Mouse (Mus musculus) midbrain, postnatal 0 days (tissue): ENCODE data around the gene Zfhx3. TPM values are rescaled to one million over a fixed set of nuclear protein-coding genes. Genes with fewer than 3 reads are reported as not detected.

Experiments used
- ATAC-seq: fragments of 200-750 bp; cut with Nextera tagmentation; 2 replicates; pipeline ENCODE4 v1.8.0; 2017; ENCODE audit warnings: moderate number of reproducible peaks, mild to moderate bottlenecking, moderate TSS enrichment, moderate library complexity; ENCODE audit not compliant: low FRiP score
- DNase-seq: peaks from one replicate; pipeline ENCODE4 v3.0.0-alpha.2; 2015; ENCODE audit warnings: low spot score
- H3K27ac ChIP-seq: fragments of 300-500 bp; sonication (generic); 2 replicates; pipeline ENCODE4 v1.5.1; 2014; ENCODE audit warnings: low read depth, mild to moderate bottlenecking, low read length, mixed read lengths
- H3K27me3 ChIP-seq: fragments of 300-500 bp; sonication (generic); 2 replicates; pipeline ENCODE4 v1.6.1; 2014; ENCODE audit warnings: low read length, control low read depth, mixed read lengths; ENCODE audit not compliant: insufficient read depth
- H3K36me3 ChIP-seq: fragments of 300-500 bp; sonication (generic); 2 replicates; pipeline ENCODE4 v1.6.1; 2014; ENCODE audit warnings: low read length, control low read depth, mixed read lengths; ENCODE audit not compliant: insufficient read depth
- H3K4me1 ChIP-seq: fragments of 300-500 bp; sonication (generic); 2 replicates; pipeline ENCODE4 v1.6.1; 2014; ENCODE audit warnings: mild to moderate bottlenecking, control low read depth, antibody characterized with exemption, low read length, mixed read lengths; ENCODE audit not compliant: insufficient read depth
- H3K4me2 ChIP-seq: fragments of 300-500 bp; sonication (generic); 2 replicates; pipeline ENCODE4 v1.6.1; 2014; ENCODE audit warnings: low read depth, mild to moderate bottlenecking, low read length, mixed read lengths; ENCODE audit not compliant: poor library complexity, severe bottlenecking
- H3K4me3 ChIP-seq: fragments of 300-500 bp; sonication (generic); 2 replicates; pipeline ENCODE4 v1.5.1; 2014; ENCODE audit warnings: low read depth, mild to moderate bottlenecking, low read length, moderate library complexity
- H3K9ac ChIP-seq: fragments of 300-500 bp; sonication (generic); replicated peaks from 2 replicates; pipeline ENCODE4 v1.6.1; 2014; ENCODE audit warnings: mild to moderate bottlenecking, low read length, moderate library complexity, mixed read lengths; ENCODE audit not compliant: poor library complexity, severe bottlenecking
- H3K9me3 ChIP-seq: fragments of 300-500 bp; sonication (generic); 2 replicates; pipeline ENCODE4 v1.6.1; 2016; ENCODE audit warnings: low read length, control low read depth
- CTCF ChIP-seq: IDR thresholded peaks from 2 replicates; pipeline ENCODE4 v1.5.1; 2016; ENCODE audit warnings: antibody characterized with exemption, mild to moderate bottlenecking
- whole genome bisulfite sequencing: fragments of 180-500 bp; shearing (Covaris S2); extraction: QIAGEN DNeasy Blood & Tissue Kit; methylation state at CpG from one replicate; pipeline ENCODE4 v1.1.7; 2014; 5-methylcytosine and 5-hydroxymethylcytosine counted together
- polyA plus RNA-seq: library from polyadenylated mRNA; unstranded; fragments of >200 nt; fragmentation: Nextera tagmentation; extraction: Ambion mirVana; gene quantifications from 2 replicates; pipeline ENCODE4 v1.2.1, GENCODE M21; 2015
- total RNA-seq: library from RNA; depleted of rRNA; stranded (reverse); fragments of >200 nt; gene quantifications from 2 replicates; pipeline ENCODE4 v1.2.3, GENCODE M21; 2014

Gene Zfhx3
- total and polyA plus RNA-seq, 2 experiments from 2014 or later, result 33.1 to 44.5 TPM

DNA sequence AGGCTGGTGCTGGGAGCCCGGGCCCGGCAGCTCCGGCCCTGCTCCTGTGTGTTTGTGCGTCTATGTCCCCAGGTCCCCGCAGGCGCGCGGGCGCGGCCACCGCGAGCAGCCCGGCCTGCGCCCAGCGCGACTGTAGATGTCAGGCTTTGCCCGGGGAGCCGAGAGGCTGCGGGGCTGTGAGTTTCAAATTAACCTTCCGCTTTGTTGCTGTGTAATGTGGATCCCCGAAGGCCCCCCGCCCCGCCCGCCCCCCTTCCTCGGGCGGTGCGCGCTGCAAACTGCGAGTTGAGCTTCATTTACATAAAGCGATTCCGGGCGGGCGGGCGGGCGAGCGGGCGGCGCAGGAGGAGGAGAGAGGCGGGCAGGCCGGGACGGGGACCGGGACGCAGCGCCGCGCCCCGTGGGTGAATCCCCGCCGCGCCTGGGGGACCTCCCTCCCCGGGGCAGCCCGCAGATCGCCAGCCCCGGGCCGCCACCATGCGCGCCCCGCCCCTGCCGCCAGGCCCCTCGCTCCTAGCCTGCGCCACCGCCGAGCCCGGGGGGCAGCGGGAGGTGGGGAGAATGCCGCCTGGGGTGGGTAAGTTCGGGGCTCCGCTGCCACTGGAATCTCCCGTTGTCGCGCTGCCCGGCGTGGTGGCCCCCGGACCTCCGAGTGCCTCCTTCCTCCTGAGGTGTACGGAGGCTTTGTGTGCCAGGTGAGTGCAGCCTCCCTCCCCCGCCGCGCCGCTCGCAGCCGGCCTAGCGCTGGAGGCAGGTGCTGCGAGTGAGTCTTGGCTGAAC is 772.4 kb downstream of the Zfhx3 start:
- H3K27ac ChIP-seq, result peak overlapping the region; percentile 100
- peak overlapping the region; percentile 99 for H3K4me2 ChIP-seq
- no peaks in the 10 kb centered on the region for H3K27me3 ChIP-seq
- peak overlapping the region; percentile 94 for H3K9ac ChIP-seq
- under 1% methylated on average over 45 of the region's 84 CpGs for WGBS
- peak overlapping the region; percentile 78 for H3K4me3 ChIP-seq
- H3K4me1 ChIP-seq, result no peaks in the 10 kb centered on the region; the same call in 1 of the 2 replicates
- ATAC-seq (peak; percentile 59; the same call in 1 of the 2 replicates), DNase-seq (peak; percentile 54)
- H3K36me3 ChIP-seq, result no peaks in the 10 kb centered on the region
- TF ChIP-seq CTCF, result peak; percentile 15; the same call in 1 of the 2 replicates
- no peaks in the 10 kb centered on the region for H3K9me3 ChIP-seq

DNA sequence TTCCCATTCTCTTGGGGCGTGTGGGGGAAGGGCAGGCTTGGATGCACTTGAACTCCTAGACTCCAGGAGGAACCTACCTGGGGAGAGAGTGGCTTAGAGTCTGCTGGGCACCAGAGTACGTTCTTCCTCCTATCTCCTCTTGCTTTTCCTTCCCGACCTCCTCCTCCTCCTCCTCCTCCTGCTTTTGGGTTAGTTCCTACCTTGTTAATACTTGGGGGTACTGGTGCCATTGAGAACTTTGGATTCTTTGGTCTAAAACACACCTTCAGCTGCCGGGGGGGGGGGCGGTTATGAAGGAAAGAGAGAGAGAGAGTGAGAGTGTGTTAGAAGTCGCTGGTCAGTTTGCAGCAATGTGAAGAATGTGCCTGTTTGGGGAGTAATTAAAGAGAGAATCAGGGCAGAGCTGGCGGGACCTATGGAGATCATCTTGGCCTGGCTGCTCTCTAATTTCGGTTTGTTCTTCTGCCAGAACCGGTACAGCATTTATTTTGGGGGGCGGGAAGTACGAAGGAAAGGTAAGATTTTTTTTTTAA is 773.0 kb downstream of the Zfhx3 start:
- peak overlapping the region; percentile 78 for H3K4me3 ChIP-seq
- 18% methylated on average over 10 of the region's 11 CpGs for WGBS
- no peaks in the 10 kb centered on the region for H3K27me3 ChIP-seq
- no peaks in the 10 kb centered on the region; the same call in 1 of the 2 replicates for H3K4me1 ChIP-seq
- H3K9me3 ChIP-seq, result no peaks in the 10 kb centered on the region
- DNase-seq (no peak), ATAC-seq (0 out of 2 replicates have a peak, but pooled peaks have one; percentile 50)
- H3K4me2 ChIP-seq, result peak overlapping the region; percentile 99
- no peaks in the 10 kb centered on the region for H3K36me3 ChIP-seq
- peak overlapping the region; percentile 100 for H3K27ac ChIP-seq
- no peak for TF ChIP-seq CTCF
- peak overlapping the region; percentile 94 for H3K9ac ChIP-seq

- Histone ChIP-seq H3K4me3 (peak overlapping the region; percentile 78), H3K4me2 (peak overlapping the region; percentile 99), H3K27me3 (no peaks in the 10 kb centered on the region), H3K27ac (peak overlapping the region; percentile 100), H3K9me3 (no peaks in the 10 kb centered on the region), H3K9ac (peak overlapping the region; percentile 94), H3K4me1 (no peaks in the 10 kb centered on the region; the same call in 1 of the 2 replicates), H3K36me3 (no peaks in the 10 kb centered on the region)
- no peak for TF ChIP-seq CTCF
- DNase-seq (no peak), ATAC-seq (no peak)
- WGBS, result 30% methylated on average over 7 of the region's 7 CpGs
These were observed 773.9 kb downstream of the Zfhx3 start for GRCm38 (mm10) chr8:108716291-108716811.

DNA sequence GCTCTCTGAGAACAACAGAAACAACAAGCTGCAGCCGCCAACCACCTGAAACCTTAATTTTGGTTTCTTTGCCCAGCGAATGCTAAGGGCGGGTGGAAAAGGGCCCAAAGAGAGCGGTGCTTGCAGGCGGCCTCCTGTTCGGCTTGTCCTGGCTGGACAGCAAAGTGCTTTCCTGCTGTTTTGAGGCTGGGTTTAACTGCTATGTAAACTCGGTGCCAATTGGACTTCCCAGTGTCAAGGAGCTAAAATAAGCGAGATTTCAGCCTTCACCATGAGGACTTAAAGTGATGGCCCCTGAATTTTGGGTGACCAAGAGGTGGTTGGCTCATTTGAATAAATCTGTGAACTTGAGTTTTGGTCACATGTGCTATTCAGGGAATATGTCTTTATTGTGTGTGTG is 775.1 kb downstream of the Zfhx3 start:
- no peaks in the 10 kb centered on the region for H3K36me3 ChIP-seq
- peak overlapping the region; percentile 99 for H3K4me2 ChIP-seq
- H3K9me3 ChIP-seq, result no peaks in the 10 kb centered on the region
- H3K4me1 ChIP-seq, result no peaks in the 10 kb centered on the region
- peak overlapping the region; percentile 100; the same call in 1 of the 2 replicates for H3K27ac ChIP-seq
- WGBS, result 35% methylated on average over 8 of the region's 8 CpGs
- peak overlapping the region; percentile 78 for H3K4me3 ChIP-seq
- TF ChIP-seq CTCF, result no peak
- peak overlapping the region; percentile 94; the same call in 1 of the 2 replicates for H3K9ac ChIP-seq
- DNase-seq, result no peak
- ATAC-seq, result no peak
- H3K27me3 ChIP-seq, result no peaks in the 10 kb centered on the region

GRCm38 (mm10) chr8:108718031-108718430 is 775.6 kb downstream of the Zfhx3 start:
- no peak for TF ChIP-seq CTCF
- Histone ChIP-seq H3K4me2 (peak overlapping the region; percentile 99), H3K27ac (peak overlapping the region; percentile 100), H3K4me3 (peak overlapping the region; percentile 78), H3K36me3 (no peaks in the 10 kb centered on the region), H3K9me3 (no peaks in the 10 kb centered on the region), H3K4me1 (peaks cover 4% of the 10 kb centered on the region; the same call in 1 of the 2 replicates), H3K9ac (peak overlapping the region; percentile 52), H3K27me3 (no peaks in the 10 kb centered on the region)
- ATAC-seq (no peak), DNase-seq (no peak)
- WGBS, result 32% methylated on average over 6 of the region's 6 CpGs

DNA sequence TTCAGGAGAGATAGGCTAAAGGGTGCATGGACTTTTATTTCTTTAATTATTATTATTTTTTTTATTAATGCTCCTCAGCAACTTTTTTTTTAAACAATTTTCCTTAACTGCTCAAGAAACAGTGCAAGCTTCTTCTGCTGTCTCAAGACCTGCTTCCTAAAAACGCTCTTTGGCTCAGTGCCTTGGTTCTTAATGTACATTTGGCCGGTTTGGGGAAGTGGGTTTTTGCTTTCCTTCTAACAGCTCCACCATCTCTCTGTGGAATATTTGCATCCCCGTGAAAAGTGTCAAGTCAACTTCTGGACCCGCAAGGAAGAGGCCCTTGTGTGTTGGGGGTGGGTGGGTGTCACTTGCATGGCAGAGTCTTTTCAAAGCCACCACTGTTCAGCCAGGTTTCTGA is 778.4 kb downstream of the Zfhx3 start:
- 56% methylated on average over 4 of the region's 4 CpGs for whole genome bisulfite sequencing
- Histone ChIP-seq H3K27ac (no peak overlapping the region), H3K9me3 (no peaks in the 10 kb centered on the region), H3K27me3 (no peaks in the 10 kb centered on the region), H3K9ac (no peak overlapping the region), H3K4me1 (peaks cover 10% of the 10 kb centered on the region; the same call in 1 of the 2 replicates), H3K4me3 (no peak overlapping the region), H3K4me2 (peak overlapping the region; percentile 29), H3K36me3 (no peaks in the 10 kb centered on the region)
- ATAC-seq (no peak), DNase-seq (no peak)
- no peak for TF ChIP-seq CTCF
